Comparison of ENCODE assay signal across 27 mouse cellular contexts in the genomic region with DNA sequence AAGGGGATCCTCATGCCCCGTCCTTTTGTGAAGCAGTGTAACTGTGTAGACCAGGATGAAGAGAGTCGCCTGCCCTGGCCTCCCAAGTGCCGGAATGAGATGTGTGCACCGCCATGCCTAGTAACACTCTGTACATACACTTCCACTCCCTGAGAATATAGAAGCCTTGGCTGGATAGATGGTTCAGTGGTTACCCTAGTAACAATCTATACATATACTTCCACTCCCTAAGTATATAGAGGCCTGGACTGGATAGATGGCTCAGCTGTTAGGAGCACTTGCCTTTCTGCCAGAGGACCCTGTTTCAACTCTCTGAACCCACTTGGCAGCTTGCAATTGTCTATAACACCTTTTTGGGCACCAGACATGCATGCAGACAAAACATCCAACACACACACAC. TPM values are rescaled to one million over a fixed set of nuclear protein-coding genes. Genes with fewer than 3 reads are reported as not detected.
A peak's percentile ranks its signal among the peaks of the same experiment; 100 is the strongest.
DNase-seq lines count a peak whose midpoint lies in the region; ATAC-seq and TF ChIP-seq lines count a peak whose summit lies in the region.
"Had no signal": no experiment of that assay in that cellular context is flagged by ENCODE, and none has a peak within 500 bp of the region (broad histone marks: within the 10 kb centered on the region; RNA-seq: fewer than 3 reads in every experiment).

No protein-coding gene starts in this region.

- no peak for TF ChIP-seq CTCF in kidney, postnatal 0 days (IDR thresholded peaks at IDR 0.05; ENCODE audit: low read depth)
- no peak for TF ChIP-seq CTCF in small intestine, adult 2 months (IDR thresholded peaks at IDR 0.05; ENCODE audit: extremely low read depth, insufficient read length, insufficient replicate concordance, low read depth, low read length)

- no peaks in the 10 kb centered on the region for H3K4me1 ChIP-seq in kidney, postnatal 0 days (replicated peaks; ENCODE audit: insufficient read depth, low read length)
- H3K4me1 ChIP-seq in liver, embryonic 12.5 days, result peaks cover 47% of the 10 kb centered on the region
- peaks cover 27% of the 10 kb centered on the region for H3K4me1 ChIP-seq in small intestine, adult 2 months (ENCODE audit: control insufficient read depth, insufficient read depth, insufficient read length, low read length)
- no peaks in the 10 kb centered on the region for H3K4me1 ChIP-seq in midbrain, embryonic 11.5 days (ENCODE audit: control insufficient read depth, insufficient read depth, low read length)

- WGBS in kidney, postnatal 0 days, result 88% methylated on average over 4 of the region's 4 CpGs
- WGBS in liver, embryonic 12.5 days (ENCODE audit: insufficient replicate concordance), result 85% methylated on average over 4 of the region's 4 CpGs
- WGBS in small intestine, adult 2 months, result 38% methylated on average over 4 of the region's 4 CpGs
- 84% methylated on average over 4 of the region's 4 CpGs for WGBS in midbrain, embryonic 11.5 days

- no peaks in the 10 kb centered on the region for H3K9me3 ChIP-seq in kidney, postnatal 0 days (replicated peaks; ENCODE audit: low read length)
- no peaks in the 10 kb centered on the region for H3K9me3 ChIP-seq in liver, embryonic 12.5 days (replicated peaks)
- H3K9me3 ChIP-seq in midbrain, embryonic 11.5 days (ENCODE audit: control insufficient read depth, low read length), result no peaks in the 10 kb centered on the region
- H3K9me3 ChIP-seq: embryonic facial prominence, embryonic 15.5 days; hindbrain, embryonic 15.5 days; megakaryocyte, embryonic 14.5 days had no signal

- no peak for DNase-seq in kidney, postnatal 0 days (ENCODE audit: low spot score)
- DNase-seq in kidney, postnatal 25 days, result no peak
- DNase-seq in adrenal gland, postnatal 14 days, result no peak
- DNase-seq in midbrain, embryonic 11.5 days (ENCODE audit: low spot score, missing footprints), result no peak
- no peak for DNase-seq in thymus, postnatal 10 days (ENCODE audit: low spot score in 2 of 2)
- DNase-seq: adrenal gland, postnatal 36 days; cerebellum, adult 9-10 months; forebrain, postnatal 0 days; gastrocnemius, postnatal 36 days; midbrain, embryonic 14.5 days; right cerebral cortex, postnatal 25 days; thymus, adult 2 months had no signal

- peak overlapping the region; percentile 34; the same call in 1 of the 2 replicates for H3K27ac ChIP-seq in kidney, postnatal 0 days
- peak overlapping the region; percentile 59 for H3K27ac ChIP-seq in liver, embryonic 12.5 days
- H3K27ac ChIP-seq in small intestine, adult 2 months (ENCODE audit: insufficient read depth, low read depth, low read length), result peak overlapping the region; percentile 77
- no peak overlapping the region for H3K27ac ChIP-seq in midbrain, embryonic 11.5 days (ENCODE audit: low read depth, low read length)
- H3K27ac ChIP-seq: embryonic facial prominence, embryonic 15.5 days; hindbrain, embryonic 15.5 days; layer of hippocampus, adult 2 months had no signal

- no peak overlapping the region for H3K9ac ChIP-seq in kidney, postnatal 0 days (ENCODE audit: low read depth, low read length)
- no peak overlapping the region; the same call in 1 of the 2 replicates for H3K9ac ChIP-seq in liver, embryonic 12.5 days
- H3K9ac ChIP-seq in midbrain, embryonic 11.5 days (ENCODE audit: low read length), result no peak overlapping the region
- H3K9ac ChIP-seq: embryonic facial prominence, embryonic 15.5 days; forebrain, postnatal 0 days; hindbrain, embryonic 15.5 days; lung, embryonic 14.5 days had no signal

- no peak for ATAC-seq in kidney, postnatal 0 days (replicated peaks; ENCODE audit: low FRiP score, low read depth)
- peak; percentile 65 for ATAC-seq in erythroblast, adult 5-6 weeks (replicated peaks; ENCODE audit: low FRiP score, poor library complexity, severe bottlenecking)
- ATAC-seq in liver, embryonic 12.5 days, result peak; percentile 56
- no peak for ATAC-seq in midbrain, embryonic 11.5 days (ENCODE audit: low FRiP score)
- ATAC-seq: forebrain, postnatal 0 days had no signal

- no peak for TF ChIP-seq POLR2A in small intestine, adult 2 months (IDR thresholded peaks at IDR 0.05; ENCODE audit: low read depth, low read length)

- no peak overlapping the region for H3K4me3 ChIP-seq in kidney, postnatal 0 days (replicated peaks; ENCODE audit: low read depth, low read length)
- H3K4me3 ChIP-seq in liver, embryonic 12.5 days, result no peak overlapping the region
- no peak overlapping the region for H3K4me3 ChIP-seq in small intestine, adult 2 months (ENCODE audit: low read depth, low read length)
- no peak overlapping the region for H3K4me3 ChIP-seq in midbrain, embryonic 11.5 days (ENCODE audit: low read depth, low read length)
- H3K4me3 ChIP-seq: embryonic facial prominence, embryonic 15.5 days; hindbrain, embryonic 15.5 days; layer of hippocampus, adult 2 months had no signal

- no peaks in the 10 kb centered on the region for H3K27me3 ChIP-seq in kidney, postnatal 0 days (ENCODE audit: insufficient read depth, low read length)
- no peaks in the 10 kb centered on the region for H3K27me3 ChIP-seq in liver, embryonic 12.5 days (replicated peaks)
- no peaks in the 10 kb centered on the region for H3K27me3 ChIP-seq in small intestine, adult 2 months (ENCODE audit: control insufficient read depth, insufficient read depth, low read length)
- no peaks in the 10 kb centered on the region for H3K27me3 ChIP-seq in midbrain, embryonic 11.5 days (ENCODE audit: control insufficient read depth, insufficient read depth, low read length)
- H3K27me3 ChIP-seq: CH12.LX; embryonic facial prominence, embryonic 15.5 days; hindbrain, embryonic 15.5 days; megakaryocyte, embryonic 14.5 days had no signal

- H3K36me3 ChIP-seq in kidney, postnatal 0 days (ENCODE audit: insufficient read depth, low read length), result peaks cover 4% of the 10 kb centered on the region; the same call in 1 of the 2 replicates
- peaks cover 22% of the 10 kb centered on the region for H3K36me3 ChIP-seq in liver, embryonic 12.5 days
- H3K36me3 ChIP-seq in small intestine, adult 2 months (ENCODE audit: control insufficient read depth, insufficient read depth, low read length), result peaks cover 7% of the 10 kb centered on the region; the same call in 1 of the 2 replicates
- H3K36me3 ChIP-seq in midbrain, embryonic 11.5 days (ENCODE audit: control insufficient read depth, insufficient read depth, low read length), result no peaks in the 10 kb centered on the region

- no peak overlapping the region for H3K4me2 ChIP-seq in kidney, postnatal 0 days (ENCODE audit: low read length)
- H3K4me2 ChIP-seq in liver, embryonic 12.5 days, result peak overlapping the region; percentile 15; the same call in 1 of the 2 replicates
- H3K4me2 ChIP-seq in midbrain, embryonic 11.5 days, result no peak overlapping the region
- H3K4me2 ChIP-seq: embryonic facial prominence, embryonic 15.5 days; hindbrain, embryonic 15.5 days; lung, embryonic 14.5 days had no signal

RNA-seq across cellular contexts. Expression of a gene that starts 11.7 kb away (rescaled TPM):
- 0.46 TPM in 1 of 2 replicates, not detected in the other for polyA plus RNA-seq in kidney, postnatal 0 days (2015; fragmentation: Nextera tagmentation; extraction: Ambion mirVana)
- not detected in 2 replicates for total RNA-seq in erythroblast, adult 5-6 weeks (2015; ENCODE audit: low replicate concordance)
- total RNA-seq in erythroblast, adult 5-6 weeks (2017; ENCODE audit: low replicate concordance), result not detected in 2 replicates
- polyA plus RNA-seq in liver, embryonic 12.5 days (2016; fragmentation: Nextera tagmentation; extraction: Ambion mirVana), result not detected in 2 replicates
- polyA plus RNA-seq in small intestine, adult 2 months (2012; rRNA removed), result not detected in 2 replicates
- total RNA-seq in adrenal gland, postnatal 14 days (2021), result not detected in 2 replicates
- polyA plus RNA-seq in midbrain, embryonic 11.5 days (2014; fragmentation: Nextera tagmentation; extraction: Ambion mirVana), result not detected in 2 replicates
- total RNA-seq: adrenal gland, postnatal 36 days; CH12.LX; common myeloid progenitor, adult 5-6 weeks; forebrain, postnatal 0 days; gastrocnemius, postnatal 36 days; heart, adult 8-10 months; hematopoietic stem cell, adult 5-6 weeks; layer of hippocampus, adult 2 months had no signal
- polyA plus RNA-seq: forebrain, embryonic 11.5 days; lung, embryonic 14.5 days; midbrain, embryonic 14.5 days; neural tube, embryonic 11.5 days; stomach, embryonic 14.5 days had no signal

RNA-seq across cellular contexts. Expression of a gene that starts 20.2 kb away (rescaled TPM):
- polyA plus RNA-seq in kidney, postnatal 0 days (2015; fragmentation: Nextera tagmentation; extraction: Ambion mirVana), result 22.5 and 23.4 TPM in 2 replicates
- 23.6 and 25.1 TPM in 2 replicates for total RNA-seq in erythroblast, adult 5-6 weeks (2015; ENCODE audit: low replicate concordance)
- 0.84 and 7.8 TPM in 2 replicates for total RNA-seq in erythroblast, adult 5-6 weeks (2017; ENCODE audit: low replicate concordance)
- 11.6 and 11.9 TPM in 2 replicates for polyA plus RNA-seq in liver, embryonic 12.5 days (2016; fragmentation: Nextera tagmentation; extraction: Ambion mirVana)
- polyA plus RNA-seq in small intestine, adult 2 months (2012; rRNA removed), result 70.0 and 133 TPM in 2 replicates
- 11.7 and 13.4 TPM in 2 replicates for total RNA-seq in adrenal gland, postnatal 14 days (2021)
- polyA plus RNA-seq in midbrain, embryonic 11.5 days (2014; fragmentation: Nextera tagmentation; extraction: Ambion mirVana), result 8.2 and 10.5 TPM in 2 replicates

RNA-seq across cellular contexts. Expression of a gene that starts 33.1 kb away (rescaled TPM):
- 12.5 and 12.6 TPM in 2 replicates for polyA plus RNA-seq in kidney, postnatal 0 days (2015; fragmentation: Nextera tagmentation; extraction: Ambion mirVana)
- 14.4 and 28.6 TPM in 2 replicates for total RNA-seq in erythroblast, adult 5-6 weeks (2015; ENCODE audit: low replicate concordance)
- 25.6 and 61.1 TPM in 2 replicates for total RNA-seq in erythroblast, adult 5-6 weeks (2017; ENCODE audit: low replicate concordance)
- 28.2 and 30.3 TPM in 2 replicates for polyA plus RNA-seq in liver, embryonic 12.5 days (2016; fragmentation: Nextera tagmentation; extraction: Ambion mirVana)
- polyA plus RNA-seq in small intestine, adult 2 months (2012; rRNA removed), result 1.6 and 3.3 TPM in 2 replicates
- 17.7 and 19.2 TPM in 2 replicates for total RNA-seq in adrenal gland, postnatal 14 days (2021)
- polyA plus RNA-seq in midbrain, embryonic 11.5 days (2014; fragmentation: Nextera tagmentation; extraction: Ambion mirVana), result 7.6 and 7.9 TPM in 2 replicates

RNA-seq across cellular contexts. Expression of a gene that starts 45.5 kb away (rescaled TPM):
- polyA plus RNA-seq in kidney, postnatal 0 days (2015; fragmentation: Nextera tagmentation; extraction: Ambion mirVana), result 62.5 and 66.1 TPM in 2 replicates
- 7.5 and 9.4 TPM in 2 replicates for total RNA-seq in erythroblast, adult 5-6 weeks (2015; ENCODE audit: low replicate concordance)
- 11.3 and 28.3 TPM in 2 replicates for total RNA-seq in erythroblast, adult 5-6 weeks (2017; ENCODE audit: low replicate concordance)
- 28.9 and 30.6 TPM in 2 replicates for polyA plus RNA-seq in liver, embryonic 12.5 days (2016; fragmentation: Nextera tagmentation; extraction: Ambion mirVana)
- 8.6 and 12.0 TPM in 2 replicates for polyA plus RNA-seq in small intestine, adult 2 months (2012; rRNA removed)
- 20.5 and 24.7 TPM in 2 replicates for total RNA-seq in adrenal gland, postnatal 14 days (2021)
- 62.4 and 62.8 TPM in 2 replicates for polyA plus RNA-seq in midbrain, embryonic 11.5 days (2014; fragmentation: Nextera tagmentation; extraction: Ambion mirVana)

Comparison
In these comparisons a context has a peak if more than half of its experiments do, and no peak if none do; other contexts are left out.
1. ATAC-seq: peak in erythroblast, adult 5-6 weeks (single experiment) and liver, embryonic 12.5 days (single experiment); none in kidney, postnatal 0 days (single experiment) and midbrain, embryonic 11.5 days (single experiment).